Mouse (Mus musculus): ENCODE measurements at regions not wholly inside any gene's neighbourhood (a gene's known extent, or its start where the extent isn't known, plus 50 kb on each side); places are given as distances from the start of the nearest gene placed in this dataset.

DNA sequence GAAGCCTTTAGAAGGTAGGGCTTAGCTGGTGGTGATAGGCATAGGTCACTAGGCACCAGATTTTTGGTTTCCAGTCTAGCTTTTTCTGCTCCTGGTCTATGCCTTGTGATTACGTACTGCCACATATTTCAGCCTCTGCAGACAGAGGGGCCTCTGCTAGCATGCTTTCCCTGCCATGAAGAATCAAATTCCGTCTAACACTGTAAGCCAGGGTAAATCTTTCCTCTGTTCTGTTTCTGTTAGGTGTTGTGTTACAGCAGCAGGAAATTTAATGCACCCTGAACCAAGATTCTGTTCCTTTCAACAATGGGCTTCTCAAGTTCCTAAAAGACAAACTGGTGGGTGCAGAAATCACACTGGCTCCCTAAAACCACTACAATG is 508.9 kb downstream of the Insc start:
- no peaks in the 10 kb centered on the region for H3K36me3 ChIP-seq (ENCODE audit: inconsistent target)
- 78% methylated on average over 2 of the region's 2 CpGs for WGBS (ENCODE audit: missing documents)
- no peak overlapping the region for H3K27ac ChIP-seq
- no peaks in the 10 kb centered on the region for H3K79me2 ChIP-seq (ENCODE audit: inconsistent target)
- no peak overlapping the region for H3K4me3 ChIP-seq (ENCODE audit: inconsistent target)

DNA sequence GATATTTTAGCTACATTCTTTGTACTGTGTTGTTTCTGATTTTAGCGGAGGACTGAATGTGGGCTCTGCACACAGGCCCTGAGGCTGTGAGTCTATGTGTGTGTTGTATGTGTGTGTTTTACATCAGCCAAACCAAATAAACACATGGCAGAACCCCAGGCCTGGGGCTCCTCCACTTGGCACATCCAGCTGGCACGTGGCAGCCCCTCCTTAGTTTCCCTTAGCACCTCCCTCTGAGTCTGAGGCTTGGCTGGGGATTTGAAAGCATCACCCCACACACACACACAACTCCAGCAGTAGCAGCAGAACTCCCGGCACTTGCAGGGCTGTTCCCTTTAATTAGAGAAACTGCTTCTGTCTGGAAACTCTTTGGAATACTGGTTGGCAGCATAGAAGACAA is 515.1 kb downstream of the Insc start:
- Histone ChIP-seq H3K36me3 (ENCODE audit: inconsistent target) (no peaks in the 10 kb centered on the region), H3K27ac (no peak overlapping the region), H3K4me3 (ENCODE audit: inconsistent target) (no peak overlapping the region), H3K79me2 (ENCODE audit: inconsistent target) (no peaks in the 10 kb centered on the region)
- WGBS (ENCODE audit: missing documents) = 80% methylated on average over 3 of the region's 3 CpGs

DNA sequence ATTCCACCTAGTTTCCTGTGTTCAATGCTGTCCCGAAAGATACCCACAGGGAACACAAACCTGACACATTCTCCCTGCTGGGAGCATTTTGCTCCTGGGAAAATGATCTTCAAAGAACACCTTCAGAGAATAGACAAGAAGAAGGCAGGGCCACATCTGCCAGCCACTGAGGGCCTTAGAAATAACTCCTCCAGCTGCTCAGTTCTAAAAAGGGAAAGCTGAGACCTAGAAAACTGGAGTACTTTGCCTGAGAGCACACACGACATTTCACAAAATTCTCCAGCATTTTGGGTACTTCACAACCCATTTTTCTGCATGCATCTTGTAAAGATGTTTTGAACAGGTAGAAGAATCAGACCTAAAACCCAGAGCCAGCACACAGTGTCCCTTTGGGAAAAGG is 519.6 kb downstream of the Insc start:
- Histone ChIP-seq H3K4me3 (ENCODE audit: inconsistent target) (no peak overlapping the region), H3K36me3 (ENCODE audit: inconsistent target) (no peaks in the 10 kb centered on the region), H3K27ac (no peak overlapping the region), H3K79me2 (ENCODE audit: inconsistent target) (no peaks in the 10 kb centered on the region)
- WGBS (ENCODE audit: missing documents) = 95% methylated on average over 2 of the region's 2 CpGs

- 96% methylated on average over 4 of the region's 4 CpGs for WGBS (ENCODE audit: missing documents)
- H3K79me2 ChIP-seq (ENCODE audit: inconsistent target) = no peaks in the 10 kb centered on the region
- H3K36me3 ChIP-seq (ENCODE audit: inconsistent target) = no peaks in the 10 kb centered on the region
- H3K4me3 ChIP-seq (ENCODE audit: inconsistent target) = no peak overlapping the region
- H3K27ac ChIP-seq = no peak overlapping the region
Measured at GRCm38 (mm10) chr7:115266141-115266540, 522.6 kb downstream of the Insc start.

- WGBS (ENCODE audit: missing documents) = 49% methylated on average over 2 of the region's 2 CpGs
- no peaks in the 10 kb centered on the region for H3K36me3 ChIP-seq (ENCODE audit: inconsistent target)
- H3K79me2 ChIP-seq (ENCODE audit: inconsistent target) = no peaks in the 10 kb centered on the region
- no peak overlapping the region for H3K27ac ChIP-seq
- H3K4me3 ChIP-seq (ENCODE audit: inconsistent target) = no peak overlapping the region
Measured at GRCm38 (mm10) chr7:115270803-115271202, 527.3 kb downstream of the Insc start.

- no peak overlapping the region for H3K4me3 ChIP-seq (ENCODE audit: inconsistent target)
- 90% methylated on average over 3 of the region's 3 CpGs for WGBS (ENCODE audit: missing documents)
- no peaks in the 10 kb centered on the region for H3K79me2 ChIP-seq (ENCODE audit: inconsistent target)
- H3K36me3 ChIP-seq (ENCODE audit: inconsistent target) = no peaks in the 10 kb centered on the region
- no peak overlapping the region for H3K27ac ChIP-seq
Measured at GRCm38 (mm10) chr7:115274836-115275235, 531.3 kb downstream of the Insc start.

- WGBS (ENCODE audit: missing documents) = 89% methylated on average over 7 of the region's 7 CpGs
Measured at GRCm38 (mm10) chr7:115290801-115291417, 547.4 kb downstream of the Insc start.

GRCm38 (mm10) chr7:115294655-115295230 is 551.2 kb downstream of the Insc start:
- WGBS (ENCODE audit: missing documents) = 91% methylated on average over 10 of the region's 10 CpGs
- Histone ChIP-seq H3K79me2 (ENCODE audit: inconsistent target) (no peaks in the 10 kb centered on the region), H3K4me3 (ENCODE audit: inconsistent target) (no peak overlapping the region)

More at GRCm38 (mm10) chr7:115290801-115291417, 547.4 kb downstream of the Insc start:
- H3K36me3 ChIP-seq (ENCODE audit: inconsistent target) = no peaks in the 10 kb centered on the region
- no peak overlapping the region for H3K4me3 ChIP-seq (ENCODE audit: inconsistent target)
- no peaks in the 10 kb centered on the region for H3K79me2 ChIP-seq (ENCODE audit: inconsistent target)
- no peak overlapping the region for H3K27ac ChIP-seq

DNA sequence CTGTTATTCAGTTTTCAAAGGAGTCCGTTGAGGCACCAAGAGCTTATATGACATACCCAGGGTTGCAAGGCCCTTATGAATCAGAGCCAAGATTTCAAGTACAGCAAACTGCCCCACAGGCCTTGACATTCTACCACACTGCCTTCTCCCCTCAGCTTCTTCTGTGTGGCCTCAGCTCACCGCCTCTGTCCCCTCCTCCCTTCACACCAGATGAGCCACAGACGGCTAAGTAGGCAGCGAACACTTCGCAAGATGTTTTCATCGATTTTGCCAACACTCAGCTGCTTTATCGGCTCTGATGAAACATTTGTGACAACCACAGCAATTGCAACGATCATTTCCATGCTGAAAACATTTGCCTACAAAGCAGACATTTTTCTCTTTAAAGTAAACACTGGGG is 556.7 kb downstream of the Insc start:
- H3K27ac ChIP-seq = no peak overlapping the region
- no peaks in the 10 kb centered on the region for H3K79me2 ChIP-seq (ENCODE audit: inconsistent target)
- H3K4me3 ChIP-seq (ENCODE audit: inconsistent target) = no peak overlapping the region
- 93% methylated on average over 8 of the region's 8 CpGs for WGBS (ENCODE audit: missing documents)
- no peaks in the 10 kb centered on the region for H3K36me3 ChIP-seq (ENCODE audit: inconsistent target)

More at GRCm38 (mm10) chr7:115294655-115295230, 551.2 kb downstream of the Insc start:
- H3K27ac ChIP-seq = no peak overlapping the region
- H3K36me3 ChIP-seq (ENCODE audit: inconsistent target) = no peaks in the 10 kb centered on the region

DNA sequence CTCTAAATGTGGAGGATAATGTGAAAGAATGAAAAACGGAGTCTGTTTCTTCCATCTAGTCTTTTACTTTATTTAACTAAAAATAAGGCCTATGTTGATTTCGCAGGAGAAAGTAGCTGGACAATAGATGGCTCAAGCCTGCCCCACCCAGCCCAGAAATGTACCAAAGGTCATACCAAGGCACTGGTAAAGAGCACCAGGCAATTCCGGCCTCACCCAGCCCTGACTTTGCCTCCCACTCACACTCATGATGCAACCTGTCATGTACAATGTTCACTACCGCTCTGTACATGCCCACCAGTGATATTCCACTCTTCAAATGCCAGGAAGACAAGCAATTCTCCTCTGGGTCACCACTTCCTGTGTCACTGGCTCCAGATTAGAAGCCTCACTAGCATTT is 564.9 kb downstream of the Insc start:
- Histone ChIP-seq H3K36me3 (ENCODE audit: inconsistent target) (no peaks in the 10 kb centered on the region), H3K27ac (no peak overlapping the region), H3K79me2 (ENCODE audit: inconsistent target) (no peaks in the 10 kb centered on the region), H3K4me3 (ENCODE audit: inconsistent target) (no peak overlapping the region)
- 91% methylated on average over 4 of the region's 4 CpGs for WGBS (ENCODE audit: missing documents)

GRCm38 (mm10) chr7:115310400-115311225 is 567.1 kb downstream of the Insc start:
- Histone ChIP-seq H3K27ac (no peak overlapping the region), H3K36me3 (ENCODE audit: inconsistent target) (no peaks in the 10 kb centered on the region), H3K79me2 (ENCODE audit: inconsistent target) (no peaks in the 10 kb centered on the region), H3K4me3 (ENCODE audit: inconsistent target) (no peak overlapping the region)
- WGBS (ENCODE audit: missing documents) = 92% methylated on average over 5 of the region's 5 CpGs

GRCm38 (mm10) chr7:115319504-115319903 is 576.0 kb downstream of the Insc start:
- Histone ChIP-seq H3K79me2 (ENCODE audit: inconsistent target) (no peaks in the 10 kb centered on the region), H3K27ac (no peak overlapping the region), H3K36me3 (ENCODE audit: inconsistent target) (no peaks in the 10 kb centered on the region), H3K4me3 (ENCODE audit: inconsistent target) (no peak overlapping the region)
- 98% methylated on average over 4 of the region's 4 CpGs for WGBS (ENCODE audit: missing documents)

DNA sequence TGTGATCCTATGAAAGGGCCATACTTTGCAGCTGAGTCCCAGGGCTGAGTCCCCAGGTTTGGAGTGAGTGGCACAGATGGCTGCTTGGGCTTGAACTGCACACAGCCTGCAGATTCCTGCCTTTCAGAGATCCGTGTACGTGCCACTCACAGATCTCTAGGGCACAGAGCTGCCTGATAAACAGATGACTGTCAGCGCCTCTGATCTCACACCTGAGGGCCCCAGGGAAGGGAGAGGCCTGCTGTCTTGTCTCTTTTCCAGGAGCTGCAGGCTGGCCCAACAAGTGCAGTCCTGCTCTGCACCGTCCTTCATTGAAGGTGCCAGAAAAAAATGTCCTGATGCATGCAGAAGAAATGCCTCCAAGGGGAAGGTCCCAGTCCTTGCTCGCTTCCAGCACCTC is 579.5 kb downstream of the Insc start:
- H3K4me3 ChIP-seq (ENCODE audit: inconsistent target) = no peak overlapping the region
- no peak overlapping the region for H3K27ac ChIP-seq
- no peaks in the 10 kb centered on the region for H3K79me2 ChIP-seq (ENCODE audit: inconsistent target)
- WGBS (ENCODE audit: missing documents) = 89% methylated on average over 5 of the region's 5 CpGs
- no peaks in the 10 kb centered on the region for H3K36me3 ChIP-seq (ENCODE audit: inconsistent target)

- H3K4me3 ChIP-seq (ENCODE audit: inconsistent target) = no peak overlapping the region
- no peaks in the 10 kb centered on the region for H3K36me3 ChIP-seq (ENCODE audit: inconsistent target)
- 80% methylated on average over 3 of the region's 3 CpGs for WGBS (ENCODE audit: missing documents)
- no peaks in the 10 kb centered on the region for H3K79me2 ChIP-seq (ENCODE audit: inconsistent target)
- no peak overlapping the region for H3K27ac ChIP-seq
Measured at GRCm38 (mm10) chr7:115328300-115328699, 584.8 kb downstream of the Insc start.

- Histone ChIP-seq H3K79me2 (ENCODE audit: inconsistent target) (no peaks in the 10 kb centered on the region), H3K4me3 (ENCODE audit: inconsistent target) (no peak overlapping the region)
- 77% methylated on average over 1 of the region's 1 CpGs for WGBS (ENCODE audit: missing documents)
Measured at GRCm38 (mm10) chr7:115331698-115332097, 588.2 kb downstream of the Insc start.

More at GRCm38 (mm10) chr7:115331698-115332097, 588.2 kb downstream of the Insc start:
- no peak overlapping the region for H3K27ac ChIP-seq
- no peaks in the 10 kb centered on the region for H3K36me3 ChIP-seq (ENCODE audit: inconsistent target)

All from macrophage (primary cell).